Mouse (Mus musculus): ENCODE measurements at regions not wholly inside any gene's neighbourhood (a gene's known extent, or its start where the extent isn't known, plus 50 kb on each side); places are given as distances from the start of the nearest gene placed in this dataset.

DNA sequence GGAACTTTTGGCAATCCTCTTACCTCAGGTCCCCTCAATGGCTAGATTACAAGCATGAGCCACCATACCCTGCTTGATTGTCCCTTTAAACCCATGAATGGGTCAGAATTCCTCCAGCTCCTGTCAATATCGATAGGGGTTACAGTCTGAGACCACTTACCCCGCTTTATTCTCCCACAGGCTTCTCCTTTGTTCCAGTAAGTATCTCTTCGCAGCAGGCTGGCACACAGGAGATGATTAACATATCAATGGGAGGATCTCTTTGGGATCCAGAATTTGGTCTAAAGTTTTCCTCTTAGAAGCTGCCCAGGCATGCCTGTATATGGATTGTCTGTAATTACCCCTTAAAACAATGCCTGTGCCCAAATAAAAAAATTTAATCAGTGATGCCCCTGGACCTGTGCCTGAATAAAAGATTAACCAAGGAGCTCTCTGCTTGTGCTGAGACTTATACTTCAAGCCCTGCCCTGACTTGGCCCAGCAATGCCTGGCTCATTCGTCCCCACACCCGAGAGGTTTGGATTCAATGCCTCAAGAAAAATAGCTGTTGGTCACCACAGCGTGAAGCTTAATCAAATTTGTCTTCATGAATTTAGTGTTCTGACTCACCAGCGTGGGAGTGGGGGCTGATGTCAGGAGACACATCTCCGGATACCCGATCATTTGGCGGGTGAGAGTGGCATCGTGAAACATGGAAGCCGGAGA, 97.9 kb upstream of the Zfp217 start:
- TF ChIP-seq CTCF (IDR thresholded peaks at IDR 0.05; ENCODE audit: low read depth, low read length) (no peak), GATA1 (IDR thresholded peaks at IDR 0.05; ENCODE audit: borderline replicate concordance, low read length) (no peak), POLR2AphosphoS5 (IDR thresholded peaks at IDR 0.05; ENCODE audit: insufficient replicate concordance, low read depth, low read length) (no peak), GATA2 (IDR thresholded peaks at IDR 0.05; ENCODE audit: borderline replicate concordance, low read depth, low read length) (no peak), TAL1 (conservative IDR thresholded peaks at IDR 0.05; ENCODE audit: low read depth, low read length) (no peak)
